Mouse (Mus musculus): ENCODE data around the gene Psmb11. TPM values are rescaled to one million over a fixed set of nuclear protein-coding genes. Genes with fewer than 3 reads are reported as not detected.

Psmb11 gene
- polyA plus RNA-seq, 1 experiment from 2014 or later = not detected

GRCm38 (mm10) chr14:54664477-54665222 is 43.4 kb downstream of the Psmb11 start:
- H3K9ac ChIP-seq (ENCODE audit: low read length) = no peak overlapping the region
- H3K36me3 ChIP-seq (ENCODE audit: control insufficient read depth, insufficient read depth, low read length) = peaks cover 40% of the 10 kb centered on the region
- 92% methylated on average over 10 of the region's 10 CpGs for WGBS
- no peak for ATAC-seq (ENCODE audit: low FRiP score, low TSS enrichment)
- no peaks in the 10 kb centered on the region for H3K4me1 ChIP-seq (replicated peaks; ENCODE audit: control insufficient read depth, insufficient read depth)
- no peak for TF ChIP-seq EP300 (optimal IDR thresholded peaks at IDR 0.05)
- TF ChIP-seq CTCF (IDR thresholded peaks at IDR 0.05; ENCODE audit: low read depth) = no peak
- no peaks in the 10 kb centered on the region for H3K27me3 ChIP-seq (ENCODE audit: control insufficient read depth, insufficient read depth, low read length)
- no peaks in the 10 kb centered on the region for H3K9me3 ChIP-seq (ENCODE audit: control insufficient read depth, low read length)
- no peak overlapping the region for H3K4me3 ChIP-seq (ENCODE audit: low read depth, low read length)
- H3K27ac ChIP-seq (replicated peaks) = no peak overlapping the region
- no peak overlapping the region for H3K4me2 ChIP-seq (replicated peaks; ENCODE audit: low read depth)
- no peak for DNase-seq (ENCODE audit: low spot score)

- TF ChIP-seq CTCF (IDR thresholded peaks at IDR 0.05; ENCODE audit: low read depth) (peak; percentile 76), EP300 (optimal IDR thresholded peaks at IDR 0.05) (no peak)
- Histone ChIP-seq H3K4me3 (ENCODE audit: low read depth, low read length) (no peak overlapping the region), H3K9ac (ENCODE audit: low read length) (no peak overlapping the region), H3K27me3 (ENCODE audit: control insufficient read depth, insufficient read depth, low read length) (no peaks in the 10 kb centered on the region), H3K36me3 (ENCODE audit: control insufficient read depth, insufficient read depth, low read length) (peaks cover 20% of the 10 kb centered on the region), H3K9me3 (ENCODE audit: control insufficient read depth, low read length) (no peaks in the 10 kb centered on the region), H3K27ac (replicated peaks) (no peak overlapping the region), H3K4me1 (replicated peaks; ENCODE audit: control insufficient read depth, insufficient read depth) (no peaks in the 10 kb centered on the region), H3K4me2 (replicated peaks; ENCODE audit: low read depth) (no peak overlapping the region)
- 73% methylated on average over 4 of the region's 4 CpGs for WGBS
- DNase-seq (ENCODE audit: low spot score) (peak; percentile 63), ATAC-seq (ENCODE audit: low FRiP score, low TSS enrichment) (no peak)
These were observed 48.1 kb downstream of the Psmb11 start for GRCm38 (mm10) chr14:54669381-54669780.

GRCm38 (mm10) chr14:54674317-54674716 is 53.1 kb downstream of the Psmb11 start:
- Histone ChIP-seq H3K27ac (replicated peaks) (no peak overlapping the region), H3K27me3 (ENCODE audit: control insufficient read depth, insufficient read depth, low read length) (no peaks in the 10 kb centered on the region), H3K9ac (ENCODE audit: low read length) (no peak overlapping the region), H3K9me3 (ENCODE audit: control insufficient read depth, low read length) (no peaks in the 10 kb centered on the region), H3K36me3 (ENCODE audit: control insufficient read depth, insufficient read depth, low read length) (peaks cover 17% of the 10 kb centered on the region), H3K4me3 (ENCODE audit: low read depth, low read length) (no peak overlapping the region), H3K4me2 (replicated peaks; ENCODE audit: low read depth) (no peak overlapping the region), H3K4me1 (replicated peaks; ENCODE audit: control insufficient read depth, insufficient read depth) (no peaks in the 10 kb centered on the region)
- no peak for DNase-seq (ENCODE audit: low spot score)
- 57% methylated on average over 2 of the region's 2 CpGs for WGBS
- TF ChIP-seq CTCF (IDR thresholded peaks at IDR 0.05; ENCODE audit: low read depth) (no peak), EP300 (optimal IDR thresholded peaks at IDR 0.05) (no peak)
- no peak for ATAC-seq (ENCODE audit: low FRiP score, low TSS enrichment)

GRCm38 (mm10) chr14:54676290-54676689 is 55.1 kb downstream of the Psmb11 start:
- no peaks in the 10 kb centered on the region for H3K9me3 ChIP-seq (ENCODE audit: control insufficient read depth, low read length)
- no peak overlapping the region for H3K4me2 ChIP-seq (replicated peaks; ENCODE audit: low read depth)
- no peak for ATAC-seq (ENCODE audit: low FRiP score, low TSS enrichment)
- H3K27me3 ChIP-seq (ENCODE audit: control insufficient read depth, insufficient read depth, low read length) = no peaks in the 10 kb centered on the region
- H3K36me3 ChIP-seq (ENCODE audit: control insufficient read depth, insufficient read depth, low read length) = peaks cover 17% of the 10 kb centered on the region
- H3K4me3 ChIP-seq (ENCODE audit: low read depth, low read length) = no peak overlapping the region
- no peaks in the 10 kb centered on the region for H3K4me1 ChIP-seq (replicated peaks; ENCODE audit: control insufficient read depth, insufficient read depth)
- 80% methylated on average over 5 of the region's 5 CpGs for WGBS
- no peak for TF ChIP-seq EP300 (optimal IDR thresholded peaks at IDR 0.05)
- TF ChIP-seq CTCF (IDR thresholded peaks at IDR 0.05; ENCODE audit: low read depth) = no peak
- DNase-seq (ENCODE audit: low spot score) = no peak
- no peak overlapping the region for H3K27ac ChIP-seq (replicated peaks)
- no peak overlapping the region for H3K9ac ChIP-seq (ENCODE audit: low read length)

GRCm38 (mm10) chr14:54678657-54679304 is 57.5 kb downstream of the Psmb11 start:
- ATAC-seq (ENCODE audit: low FRiP score, low TSS enrichment) = no peak
- 78% methylated on average over 16 of the region's 16 CpGs for WGBS
- H3K27ac ChIP-seq (replicated peaks) = no peak overlapping the region

More at GRCm38 (mm10) chr14:54678657-54679304, 57.5 kb downstream of the Psmb11 start:
- Histone ChIP-seq H3K27me3 (ENCODE audit: control insufficient read depth, insufficient read depth, low read length) (no peaks in the 10 kb centered on the region), H3K9me3 (ENCODE audit: control insufficient read depth, low read length) (no peaks in the 10 kb centered on the region), H3K36me3 (ENCODE audit: control insufficient read depth, insufficient read depth, low read length) (peaks cover 19% of the 10 kb centered on the region), H3K9ac (ENCODE audit: low read length) (no peak overlapping the region), H3K4me2 (replicated peaks; ENCODE audit: low read depth) (no peak overlapping the region), H3K4me3 (ENCODE audit: low read depth, low read length) (no peak overlapping the region), H3K4me1 (replicated peaks; ENCODE audit: control insufficient read depth, insufficient read depth) (no peaks in the 10 kb centered on the region)
- DNase-seq (ENCODE audit: low spot score) = no peak
- no peak for TF ChIP-seq EP300 (optimal IDR thresholded peaks at IDR 0.05)
- TF ChIP-seq CTCF (IDR thresholded peaks at IDR 0.05; ENCODE audit: low read depth) = no peak

MicroRNA genes within 50 kb of the gene (microRNA counts, 519-probe panel; counts per million panel counts)
- microRNA mmu-miR-686 = not detected

Small RNA genes lying within 50 kb of the gene (microRNA-seq; reads per million reads assigned to microRNA genes)
- gene Mir686 (not detected), gene Mir6948 (not detected)

Other genes starting within 250 kb of the Psmb11 start
- 9.3 and 9.5 TPM in 2 replicates for gene Slc7a7, start 203.7 kb upstream of the Psmb11 start, polyA plus RNA-seq (2015; fragmentation: Nextera tagmentation; extraction: Ambion mirVana)
- 312 and 339 TPM in 2 replicates for gene Mrpl52, start 194.5 kb upstream of the Psmb11 start, polyA plus RNA-seq (2015; fragmentation: Nextera tagmentation; extraction: Ambion mirVana)
- 63.9 and 70.4 TPM in 2 replicates for gene Mmp14, start 189.8 kb upstream of the Psmb11 start, polyA plus RNA-seq (2015; fragmentation: Nextera tagmentation; extraction: Ambion mirVana)
- 59.3 and 70.0 TPM in 2 replicates for gene Lrp10, start 157.3 kb upstream of the Psmb11 start, polyA plus RNA-seq (2015; fragmentation: Nextera tagmentation; extraction: Ambion mirVana)
- 0.47 and 0.59 TPM in 2 replicates for gene Rem2, start 145.3 kb upstream of the Psmb11 start, polyA plus RNA-seq (2015; fragmentation: Nextera tagmentation; extraction: Ambion mirVana)
- gene Prmt5, start 103.9 kb upstream of the Psmb11 start, polyA plus RNA-seq (2015; fragmentation: Nextera tagmentation; extraction: Ambion mirVana) = 28.1 and 29.2 TPM in 2 replicates
- 23.7 and 24.1 TPM in 2 replicates for gene Haus4, start 66.8 kb upstream of the Psmb11 start, polyA plus RNA-seq (2015; fragmentation: Nextera tagmentation; extraction: Ambion mirVana)
- 18.9 and 26.4 TPM in 2 replicates for gene Ajuba, start 43.9 kb upstream of the Psmb11 start, polyA plus RNA-seq (2015; fragmentation: Nextera tagmentation; extraction: Ambion mirVana)
- 2.4 and 3.0 TPM in 2 replicates for gene 4931414P19Rik, start 15.4 kb upstream of the Psmb11 start, polyA plus RNA-seq (2015; fragmentation: Nextera tagmentation; extraction: Ambion mirVana)
- gene Psmb5, start 3.4 kb upstream of the Psmb11 start, polyA plus RNA-seq (2015; fragmentation: Nextera tagmentation; extraction: Ambion mirVana) = 279 and 291 TPM in 2 replicates
- gene Gm17606, start 19.5 kb downstream of the Psmb11 start, polyA plus RNA-seq (2015; fragmentation: Nextera tagmentation; extraction: Ambion mirVana) = not detected in 2 replicates
- 0.63 and 0.68 TPM in 2 replicates for gene Cdh24, start 19.9 kb downstream of the Psmb11 start, polyA plus RNA-seq (2015; fragmentation: Nextera tagmentation; extraction: Ambion mirVana)
- 60.8 and 61.7 TPM in 2 replicates for gene 1700123O20Rik, start 64.8 kb downstream of the Psmb11 start, polyA plus RNA-seq (2015; fragmentation: Nextera tagmentation; extraction: Ambion mirVana)
- 37.0 and 46.9 TPM in 2 replicates for gene Acin1, start 65.5 kb downstream of the Psmb11 start, polyA plus RNA-seq (2015; fragmentation: Nextera tagmentation; extraction: Ambion mirVana)
- gene Gm29776, start 77.4 kb downstream of the Psmb11 start, polyA plus RNA-seq (2015; fragmentation: Nextera tagmentation; extraction: Ambion mirVana) = 0.08 and 0.11 TPM in 2 replicates
- gene Cebpe, start 90.7 kb downstream of the Psmb11 start, polyA plus RNA-seq (2015; fragmentation: Nextera tagmentation; extraction: Ambion mirVana) = 0.10 TPM in 1 of 2 replicates, not detected in the other
- gene Slc7a8, start 160.5 kb downstream of the Psmb11 start, polyA plus RNA-seq (2015; fragmentation: Nextera tagmentation; extraction: Ambion mirVana) = 3.1 and 4.2 TPM in 2 replicates
- gene Rnf212b, start 192.7 kb downstream of the Psmb11 start, polyA plus RNA-seq (2015; fragmentation: Nextera tagmentation; extraction: Ambion mirVana) = not detected in 2 replicates
- 4.5 and 5.0 TPM in 2 replicates for gene Homez, start 249.5 kb downstream of the Psmb11 start, polyA plus RNA-seq (2015; fragmentation: Nextera tagmentation; extraction: Ambion mirVana)

Data from stomach, postnatal 0 days (tissue).